Mouse (Mus musculus) left cerebral cortex, postnatal 4 days (tissue): Measurements from ENCODE around the gene Tpra1. TPM values are rescaled to one million over a fixed set of nuclear protein-coding genes. Genes with fewer than 3 reads are reported as not detected.
A peak's percentile ranks its signal among the peaks of the same experiment; 100 is the strongest.

ENCODE experiments used
- DNase-seq: peaks from one replicate; pipeline ENCODE4 v3.0.0-alpha.2; 2022
- intact Hi-C: fragments of 180-260 bp; cut with DNase I; formaldehyde crosslinking; loops from one replicate; pipeline ENCODE4 v1.15.1; 2025
- total RNA-seq, 2 experiments: library from RNA; stranded (reverse); gene quantifications; 2 replicates each; pipeline ENCODE4 v1.2.3; 2021

Tpra1 gene
- total RNA-seq, 2 experiments from 2014 or later, result 37.2 to 41.2 TPM

DNA sequence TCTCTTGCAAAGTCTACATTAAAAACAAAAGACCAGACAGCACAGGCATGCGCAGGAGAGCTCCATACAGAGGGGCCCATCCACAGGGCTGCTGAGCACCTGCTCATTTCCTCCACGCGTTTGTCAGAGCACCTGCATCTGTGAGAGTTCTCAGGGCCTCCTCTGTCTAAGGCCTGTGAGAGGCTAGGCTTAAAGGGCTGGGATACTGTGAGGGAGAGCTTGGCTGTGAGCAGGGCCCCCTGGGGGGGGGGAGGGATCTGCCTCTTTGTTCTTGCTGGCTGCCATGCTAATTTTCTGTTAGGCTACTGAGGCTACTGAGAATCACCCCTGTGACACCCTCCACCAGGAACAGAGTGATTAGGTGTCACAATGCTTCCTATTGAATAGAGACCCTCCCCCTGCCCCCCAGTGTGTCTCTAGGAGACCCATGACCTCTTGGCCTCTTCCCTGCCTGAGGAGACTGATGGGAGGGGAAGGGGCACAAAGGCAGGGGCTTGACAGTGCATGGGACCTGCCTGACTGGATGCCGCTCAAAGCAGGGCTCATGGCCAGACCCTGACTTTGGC, 23.7 kb downstream of the Tpra1 start:
- DNase-seq, result no peak
- intact Hi-C loops, result loop anchor here (5.0 kb wide), 2 partner anchors 437 to 702 kb away; partner anchors contain the start of gene Plxna1

DNA sequence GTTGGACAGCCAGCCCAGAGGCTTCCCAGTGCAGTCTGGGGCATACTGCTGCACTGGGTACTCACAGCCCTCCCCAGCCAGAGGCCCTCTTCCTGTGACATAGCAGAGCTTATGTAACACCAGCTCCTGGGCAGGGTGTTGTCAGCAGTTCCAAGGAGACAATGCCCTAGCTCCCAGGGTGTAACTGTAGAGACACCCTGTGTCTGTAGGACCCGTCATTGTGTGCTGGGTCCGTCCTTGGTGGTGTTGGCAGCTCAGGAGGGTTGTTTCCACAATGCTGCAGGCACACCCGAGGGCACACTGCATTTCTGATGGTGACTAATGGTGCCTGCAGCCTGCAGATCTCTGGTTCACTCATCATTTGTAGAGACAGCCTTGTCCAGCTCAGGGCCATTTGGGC, 24.8 kb downstream of the Tpra1 start:
- DNase-seq, result no peak
- intact Hi-C loops, result loop anchor here (5.0 kb wide), 2 partner anchors 435 to 700 kb away; partner anchors contain the start of gene Plxna1

DNA sequence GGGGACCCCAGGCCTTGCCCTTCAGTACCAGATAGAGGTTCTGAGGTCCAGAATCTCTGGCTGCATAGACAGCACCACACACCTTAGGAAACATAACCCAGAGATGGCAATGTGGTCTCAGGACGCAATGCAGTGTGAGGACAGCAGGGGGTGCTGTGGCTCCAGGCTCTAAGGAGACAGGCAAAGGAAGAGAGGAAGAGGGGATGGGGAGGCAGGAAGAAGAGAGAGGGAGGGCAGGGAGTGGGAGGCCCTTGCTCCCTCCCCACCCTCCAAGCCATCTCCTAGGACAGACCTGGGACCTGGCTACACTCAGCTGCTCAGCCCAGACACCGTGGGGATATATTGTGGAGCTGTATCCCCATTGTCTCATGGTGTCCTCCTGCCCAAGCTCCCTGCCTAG, 25.5 kb downstream of the Tpra1 start:
- DNase-seq, result peak; percentile 79
- intact Hi-C loops, result loop anchor here (5.0 kb wide), 2 partner anchors 435 to 700 kb away; partner anchors contain the start of gene Plxna1

DNA sequence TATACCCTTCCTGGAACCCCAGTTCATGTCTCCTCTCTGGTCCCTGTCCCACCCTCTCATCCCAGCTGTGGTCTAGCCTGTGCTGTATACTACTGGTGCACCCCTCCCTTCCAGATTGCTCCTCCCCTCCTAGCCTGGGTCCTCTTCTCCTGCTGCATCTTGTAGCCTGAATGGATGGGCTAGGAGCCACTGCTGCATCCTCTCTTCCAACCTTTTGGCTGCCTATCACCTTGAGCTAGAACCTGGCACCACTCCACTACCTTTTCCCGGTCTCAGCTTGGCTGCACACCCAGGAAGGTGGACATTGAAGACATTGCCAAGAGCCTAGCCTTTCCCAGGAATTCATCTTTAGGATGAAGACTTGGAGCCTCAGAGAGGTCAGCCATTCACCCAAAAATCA, 26.0 kb downstream of the Tpra1 start:
- intact Hi-C loops, result loop anchor here (5.0 kb wide), 2 partner anchors 434 to 699 kb away; partner anchors contain the start of gene Plxna1
- no peak for DNase-seq

DNA sequence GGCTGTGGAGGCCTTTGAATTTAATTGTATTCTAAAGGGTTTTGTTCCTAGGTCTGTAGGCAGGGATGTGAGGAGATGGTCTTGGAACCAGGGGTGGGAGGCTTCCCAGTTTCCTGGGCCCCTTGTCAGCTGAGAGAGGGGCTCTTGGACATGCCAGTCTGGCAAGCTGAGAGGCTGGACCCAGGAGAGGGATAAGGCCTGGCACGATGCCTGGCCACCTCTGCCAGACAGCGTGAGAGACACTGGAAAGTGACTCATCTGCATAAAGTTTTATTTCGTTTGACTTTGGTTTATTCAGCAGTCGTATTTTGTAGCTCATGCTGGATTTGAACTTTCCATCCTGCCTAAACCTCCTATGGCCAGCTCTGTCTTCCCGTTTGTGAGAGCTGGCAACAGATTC, 26.5 kb downstream of the Tpra1 start:
- intact Hi-C loops, result loop anchor here (5.0 kb wide), 2 partner anchors 434 to 699 kb away; partner anchors contain the start of gene Plxna1
- DNase-seq, result no peak

DNA sequence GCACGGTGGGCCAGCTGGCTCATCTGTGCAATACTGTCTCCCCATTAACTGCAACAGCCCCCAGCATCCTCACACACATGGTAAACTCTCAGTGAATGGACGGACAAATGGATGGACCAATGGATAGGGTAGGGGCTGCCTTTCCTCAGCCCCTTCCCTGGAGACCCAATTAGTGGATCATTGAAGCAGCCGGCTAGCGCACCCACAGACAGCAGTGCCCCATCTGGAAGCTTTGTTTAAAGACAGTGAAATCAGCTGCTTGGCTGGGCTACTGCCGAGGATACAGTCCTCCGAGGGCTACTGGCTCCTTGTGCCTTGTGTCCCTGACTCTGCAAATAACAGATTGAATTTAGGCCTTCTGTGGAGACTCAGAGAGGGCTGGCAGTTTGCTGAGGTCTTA, 27.4 kb downstream of the Tpra1 start:
- intact Hi-C loops, result loop anchor here (5.0 kb wide), 2 partner anchors 433 to 698 kb away; partner anchors contain the start of gene Plxna1

DNA sequence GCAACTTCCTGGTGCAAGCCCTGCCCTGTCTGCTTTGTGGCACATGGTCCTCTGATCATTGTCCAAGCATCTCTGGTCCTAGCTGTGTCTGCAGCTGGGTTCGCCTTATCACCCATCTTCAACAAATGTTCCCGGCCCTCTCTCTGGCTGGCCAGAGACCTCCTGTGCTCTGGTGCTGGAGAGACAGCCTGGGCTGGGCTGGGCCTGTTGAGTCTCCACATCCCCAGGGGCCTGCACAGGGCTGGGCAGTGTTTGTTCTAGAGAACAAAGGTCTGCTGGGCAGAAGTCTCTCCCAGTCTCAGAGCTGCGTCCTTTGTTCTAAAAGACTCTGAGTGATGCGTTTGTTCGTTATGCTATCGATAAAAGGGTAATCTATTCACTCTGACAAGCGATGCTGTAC, 28.0 kb downstream of the Tpra1 start:
- no peak for DNase-seq
- intact Hi-C loops, result loop anchor here (10.0 kb wide), 2 partner anchors 105 to 625 kb away; no protein-coding TSS in a partner anchor

More for the DNA sequence above, 27.4 kb downstream of the Tpra1 start:
- DNase-seq, result no peak

DNA sequence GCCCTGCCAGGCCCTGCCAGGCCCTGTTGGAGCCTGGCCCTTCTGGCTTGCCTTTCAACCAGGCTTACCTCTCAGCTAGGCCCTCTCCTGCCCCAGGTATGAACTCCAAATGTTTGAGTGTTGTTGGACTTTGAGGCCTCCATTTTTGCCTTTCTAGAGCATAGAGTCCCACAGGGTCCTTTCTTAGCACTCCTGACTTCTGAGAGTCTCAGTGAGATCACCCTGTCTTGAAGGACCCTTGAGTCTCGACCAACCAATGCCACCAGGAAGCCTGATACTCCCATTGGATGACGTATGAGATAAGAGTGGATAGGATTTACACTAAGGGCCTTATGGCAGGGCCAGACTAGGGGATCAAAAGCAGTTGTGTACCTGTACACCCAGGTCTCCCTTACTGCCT, 29.4 kb downstream of the Tpra1 start:
- intact Hi-C loops, result loop anchor here (10.0 kb wide), 2 partner anchors 103 to 623 kb away; no protein-coding TSS in a partner anchor
- DNase-seq, result no peak

DNA sequence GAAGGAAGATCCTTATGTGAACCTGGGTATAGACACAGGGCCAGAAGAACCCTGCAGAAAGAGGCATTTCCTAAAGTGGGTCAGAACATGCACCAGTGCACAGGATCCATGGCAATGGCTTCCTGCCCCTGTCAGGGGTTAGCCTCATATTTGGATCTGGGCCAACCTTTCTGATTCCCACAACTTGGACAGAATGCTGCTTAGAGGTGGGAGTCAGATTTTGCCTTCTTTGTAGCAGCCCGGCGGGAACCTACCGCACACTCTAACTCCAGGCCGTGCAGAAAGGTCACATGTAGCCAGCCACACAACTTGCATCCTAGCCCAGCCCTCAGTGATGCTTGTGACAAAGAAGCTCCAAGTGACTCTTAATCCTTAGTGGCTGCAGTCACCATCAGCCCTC, 32.1 kb downstream of the Tpra1 start:
- intact Hi-C loops, result loop anchor here (10.0 kb wide), 2 partner anchors 101 to 621 kb away; no protein-coding TSS in a partner anchor
- no peak for DNase-seq

DNA sequence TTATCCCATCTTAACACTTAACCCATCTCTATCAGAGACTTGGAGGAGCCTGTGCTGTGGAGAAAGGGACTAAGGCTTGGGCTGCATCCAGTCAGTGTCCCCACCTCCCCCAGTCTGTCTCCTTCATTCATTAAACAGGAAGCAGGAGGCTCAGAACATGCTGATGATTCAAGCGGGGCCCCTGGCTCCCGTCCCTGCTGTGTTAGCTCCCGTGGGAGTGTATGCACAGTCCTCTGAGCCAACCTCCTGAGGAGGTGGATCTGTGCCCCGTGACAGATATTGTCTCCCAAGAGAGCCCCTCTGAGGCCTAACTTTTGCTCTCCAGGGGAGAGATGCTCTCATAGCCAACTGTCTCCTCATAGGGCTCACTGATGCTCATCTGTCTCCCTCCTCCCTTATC, 32.8 kb downstream of the Tpra1 start:
- no peak for DNase-seq
- intact Hi-C loops, result loop anchor here (10.0 kb wide), 2 partner anchors 100 to 620 kb away; no protein-coding TSS in a partner anchor

DNA sequence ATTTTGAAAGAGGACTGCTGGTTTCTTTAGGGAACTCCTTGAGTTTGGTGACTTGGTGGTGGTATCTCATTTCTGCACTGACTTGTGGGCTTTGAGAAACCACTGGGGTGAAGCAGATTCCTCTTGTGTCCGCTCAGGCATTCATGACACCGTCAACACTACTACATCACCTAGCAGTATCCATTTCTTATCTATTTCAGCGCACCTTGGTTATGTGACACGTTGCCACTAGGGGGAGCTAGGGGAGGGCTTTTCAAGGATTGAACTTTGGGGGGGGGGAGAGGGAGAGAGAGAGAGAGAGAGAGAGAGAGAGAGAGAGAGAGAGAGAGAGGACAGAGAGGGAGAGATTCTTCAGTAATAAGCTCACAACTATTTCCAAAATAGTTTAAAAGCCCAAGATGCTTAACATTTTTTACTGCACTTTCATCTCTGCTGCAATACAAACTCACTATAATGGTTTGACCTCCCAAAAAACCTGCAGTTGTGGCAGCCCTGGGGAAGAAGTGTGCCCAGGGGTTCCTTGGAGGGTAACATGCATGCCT, 33.8 kb downstream of the Tpra1 start:
- intact Hi-C loops, result loop anchor here (10.0 kb wide), 2 partner anchors 99 to 619 kb away; no protein-coding TSS in a partner anchor
- peak; percentile 67 for DNase-seq

DNA sequence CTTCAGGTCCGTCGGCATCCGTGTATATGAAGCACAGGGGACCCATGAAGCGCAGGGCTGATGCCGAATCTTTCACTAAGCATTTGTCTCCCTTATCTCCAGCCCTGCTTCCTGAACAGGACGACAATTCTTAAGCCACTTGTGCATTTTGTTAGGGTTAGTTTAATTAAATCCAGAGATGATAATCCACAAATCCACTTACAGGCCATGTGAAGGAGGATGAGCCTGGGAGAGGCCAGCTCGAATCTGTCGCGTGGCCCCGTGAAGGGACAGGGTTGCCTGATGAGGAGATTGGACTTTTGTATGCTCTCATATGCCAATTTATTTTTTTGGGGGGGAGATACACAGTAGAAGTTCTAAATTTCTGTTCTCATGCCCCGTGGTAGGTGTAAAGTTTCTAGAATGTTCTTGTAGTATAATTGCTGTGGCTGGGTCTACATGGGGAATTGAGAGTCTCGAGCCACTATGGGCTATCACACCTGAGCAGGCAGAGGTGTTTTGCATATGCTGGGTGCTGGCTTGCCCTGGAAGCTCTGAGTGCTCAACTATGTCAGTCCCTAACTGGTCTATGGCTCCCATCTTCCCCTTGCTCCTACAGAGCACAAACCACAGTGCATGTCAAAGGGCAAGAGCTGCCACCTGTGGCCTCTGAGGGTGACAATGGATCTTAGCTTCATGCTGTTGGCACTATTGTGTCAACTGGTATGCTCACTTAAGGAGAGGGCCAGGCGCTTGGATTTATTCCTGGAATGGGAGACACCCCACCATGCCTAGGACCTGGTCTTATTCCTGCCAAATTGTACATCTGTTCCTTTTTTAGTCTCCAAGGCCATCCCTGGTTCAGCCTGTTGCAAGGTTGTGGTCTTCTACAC, 34.5 kb downstream of the Tpra1 start:
- no peak for DNase-seq
- intact Hi-C loops, result loop anchor here (10.0 kb wide), 2 partner anchors 98 to 618 kb away; no protein-coding TSS in a partner anchor

DNA sequence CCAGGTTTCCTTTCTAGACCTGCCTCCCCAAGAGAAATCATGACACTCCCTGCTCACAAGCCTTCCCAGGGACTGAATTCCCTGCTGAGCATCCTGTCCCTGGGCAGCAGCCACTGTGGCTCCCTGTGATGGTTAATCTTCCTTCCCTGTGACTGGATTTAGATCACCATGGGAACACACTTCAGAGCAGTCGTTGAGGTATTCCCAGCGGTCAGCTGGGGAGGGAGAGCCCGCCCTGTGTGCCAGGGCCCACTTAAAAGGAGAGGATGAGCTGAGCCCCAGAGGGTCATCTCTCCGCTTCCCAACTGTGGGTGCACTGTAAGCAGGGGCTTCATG, 35.1 kb downstream of the Tpra1 start:
- intact Hi-C loops, result loop anchor here (10.0 kb wide), 2 partner anchors 98 to 618 kb away; no protein-coding TSS in a partner anchor
- no peak for DNase-seq

DNA sequence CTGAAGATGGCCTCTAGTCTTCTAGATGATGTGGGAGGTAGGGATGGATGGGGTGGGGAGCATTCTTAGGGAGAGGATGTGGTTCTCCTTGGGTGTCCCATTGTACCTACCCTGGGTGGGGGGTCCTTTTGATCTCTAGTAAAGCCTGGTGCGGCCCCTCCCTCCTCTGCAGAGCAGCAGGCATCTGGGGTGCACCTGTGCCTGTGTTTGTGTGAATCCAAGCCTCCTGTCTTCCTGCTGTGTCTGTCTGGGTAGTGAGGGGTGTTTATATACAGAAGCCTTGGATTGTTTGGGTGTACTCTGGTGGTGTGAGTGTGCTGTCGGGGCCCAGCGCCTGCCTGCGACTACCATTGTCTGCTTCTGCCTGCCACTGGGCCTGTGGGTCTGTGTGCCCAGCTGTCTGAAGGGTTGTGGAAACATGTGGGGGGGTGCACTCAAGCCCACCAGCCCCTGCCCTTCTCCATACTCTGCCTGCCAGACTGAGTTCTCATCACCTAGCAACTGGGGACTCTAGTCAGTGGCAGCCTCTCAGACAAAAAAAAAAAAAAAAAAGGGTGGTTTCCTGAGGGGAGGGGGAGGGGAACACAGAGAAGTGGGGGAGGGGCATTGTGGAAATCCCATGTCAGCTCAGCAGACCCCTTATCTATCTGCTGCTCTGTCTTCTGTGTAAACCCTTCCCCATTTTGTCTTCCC, 36.1 kb downstream of the Tpra1 start:
- DNase-seq, result no peak
- intact Hi-C loops, result loop anchor here (10.0 kb wide), 2 partner anchors 97 to 617 kb away; no protein-coding TSS in a partner anchor

DNA sequence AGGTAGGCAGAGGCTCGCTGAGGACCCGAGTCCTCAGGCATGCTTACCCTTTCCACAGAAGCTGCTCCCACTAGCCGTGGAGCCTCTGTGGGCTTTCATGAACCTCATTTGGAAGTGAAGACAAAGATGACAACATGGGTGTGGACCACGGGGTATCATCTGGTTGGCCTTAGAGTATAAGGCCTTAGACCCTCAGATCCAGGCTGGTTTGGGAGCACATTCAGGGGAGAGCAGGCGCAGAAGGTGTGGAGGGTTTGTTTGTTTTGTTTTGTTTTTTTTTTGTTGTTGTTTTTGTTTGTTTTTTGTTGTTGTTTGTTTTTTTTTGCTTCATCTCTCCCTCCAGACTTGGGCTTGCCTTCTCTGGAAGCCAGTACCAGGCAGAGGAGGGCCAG, 36.6 kb downstream of the Tpra1 start:
- DNase-seq, result no peak
- intact Hi-C loops, result loop anchor here (10.0 kb wide), 2 partner anchors 96 to 616 kb away; no protein-coding TSS in a partner anchor

DNA sequence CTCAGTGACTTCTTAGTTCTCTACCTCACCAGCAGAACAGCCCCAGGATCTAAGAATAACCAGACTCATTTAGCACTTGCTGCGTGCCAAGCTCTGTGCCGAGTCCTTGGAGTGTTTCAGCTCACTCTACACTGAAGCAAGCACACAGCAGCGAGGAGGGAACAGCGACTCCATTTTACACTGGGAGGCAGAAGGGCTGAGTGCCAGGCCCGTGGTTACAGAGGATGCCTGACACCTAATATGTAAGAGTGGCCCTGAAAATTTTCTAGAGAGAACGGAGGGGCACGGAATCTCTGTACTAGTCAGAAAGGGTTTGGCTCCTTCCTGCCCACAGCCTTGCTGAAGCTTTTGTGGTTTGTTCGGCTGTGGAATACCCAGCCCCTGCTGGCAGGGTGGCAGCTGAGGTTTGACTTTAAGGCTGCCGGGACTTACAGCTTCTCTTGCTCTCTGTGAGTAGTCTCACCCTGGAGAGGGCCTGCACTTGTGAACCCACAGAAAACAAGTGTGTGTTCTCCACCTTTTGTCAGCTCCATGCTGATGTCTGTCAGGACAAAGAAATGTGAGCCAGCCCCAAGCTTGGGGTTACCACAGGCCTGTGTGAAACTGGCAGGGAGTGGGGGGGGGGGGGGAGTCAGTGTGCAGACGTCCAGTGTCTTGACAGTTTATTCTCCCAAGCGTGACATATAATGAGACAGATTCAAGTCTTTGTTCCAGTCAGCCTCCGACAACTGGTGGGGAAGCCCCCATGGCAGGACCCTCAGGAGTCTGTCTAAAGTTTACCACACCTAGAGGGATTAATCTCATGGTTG, 37.4 kb downstream of the Tpra1 start:
- DNase-seq, result no peak
- intact Hi-C loops, result loop anchor here (10.0 kb wide), 2 partner anchors 95 to 615 kb away; no protein-coding TSS in a partner anchor

DNA sequence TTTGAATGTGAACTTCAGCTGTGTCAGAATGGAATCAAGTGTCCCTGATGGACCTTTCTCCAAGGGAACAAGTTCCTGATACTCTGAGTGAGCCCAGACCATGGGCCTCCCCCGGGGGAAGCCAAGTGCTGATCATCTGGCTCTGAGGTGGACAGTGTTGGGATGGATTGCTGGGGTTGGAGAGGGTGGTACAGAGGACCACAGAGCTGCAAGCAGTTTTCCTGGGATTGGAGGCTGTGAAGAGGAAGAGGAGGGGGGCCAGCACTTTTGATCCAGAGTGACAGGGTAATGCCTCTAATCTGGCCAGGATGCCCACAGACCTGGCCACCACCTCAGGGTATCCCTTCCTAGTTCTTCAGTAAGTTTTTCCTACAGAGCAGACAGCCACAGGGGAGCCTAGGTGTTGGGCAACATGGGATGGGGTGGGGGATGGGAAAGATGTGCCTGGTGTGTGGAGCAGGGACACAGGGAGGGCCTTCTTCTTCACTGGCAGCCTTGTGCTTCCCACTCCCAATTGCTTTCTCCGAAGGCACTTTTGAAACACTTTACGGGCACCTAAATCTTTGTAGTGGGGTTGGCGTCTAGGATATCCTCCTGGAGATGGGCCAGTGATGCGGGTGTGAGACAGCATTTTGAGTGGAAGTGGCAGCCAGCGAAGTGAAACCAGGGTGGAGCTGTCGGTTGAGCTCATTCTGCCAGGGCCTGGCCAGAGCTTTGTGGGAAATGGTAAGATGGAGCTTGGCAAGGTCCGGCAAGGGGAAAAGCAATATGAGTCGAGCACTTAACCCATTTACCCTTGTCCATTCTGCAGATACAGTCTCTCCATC, 38.3 kb downstream of the Tpra1 start:
- intact Hi-C loops, result no loop called here
- DNase-seq, result no peak

DNA sequence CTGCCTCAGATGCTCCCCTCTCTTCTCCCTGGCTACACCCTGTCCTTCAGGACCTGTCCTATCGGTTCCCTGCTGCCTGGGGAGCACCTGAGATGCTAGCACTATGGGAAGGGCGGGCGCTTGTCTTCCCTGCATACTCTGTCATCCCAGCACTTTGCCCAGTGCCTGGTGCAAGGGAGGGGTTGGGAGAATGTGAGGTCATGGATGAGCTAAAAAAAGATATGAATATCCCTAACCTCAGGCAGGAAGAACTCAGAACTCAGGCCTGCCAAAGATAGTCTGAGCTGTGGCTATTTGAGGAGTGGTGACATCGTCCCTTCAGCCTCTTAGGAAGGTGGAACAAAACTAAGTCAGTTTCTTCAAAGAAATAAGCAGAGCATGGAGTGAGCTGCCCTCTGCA, 39.6 kb downstream of the Tpra1 start:
- no peak for DNase-seq
- intact Hi-C loops, result no loop called here

DNA sequence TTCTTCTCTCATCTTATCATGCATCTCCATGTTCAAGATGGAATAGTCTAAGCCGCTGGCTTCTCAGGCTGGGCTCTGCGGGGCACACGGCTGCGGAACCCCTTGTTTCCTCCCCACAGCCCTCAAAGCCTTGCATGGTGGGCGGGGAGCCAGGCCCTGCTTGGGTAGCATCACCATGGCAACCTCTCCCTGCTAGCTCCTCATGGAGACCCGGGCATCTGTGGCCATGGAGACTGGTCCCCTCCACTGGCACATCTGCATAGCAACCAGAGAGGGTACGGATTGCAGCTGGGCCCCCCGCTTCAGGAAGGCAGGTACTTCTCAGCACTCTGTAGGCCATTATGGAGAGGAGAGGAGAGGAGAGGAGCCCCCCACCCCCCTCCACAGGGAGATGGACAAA, 40.5 kb downstream of the Tpra1 start:
- intact Hi-C loops, result no loop called here
- DNase-seq, result peak; percentile 89
